Mouse (Mus musculus): ENCODE measurements around the gene Ethe1. TPM values are rescaled to one million over a fixed set of nuclear protein-coding genes. Genes with fewer than 3 reads are reported as not detected.

Ethe1 gene
- polyA plus RNA-seq, 1 experiment = 14.4 TPM

DNA sequence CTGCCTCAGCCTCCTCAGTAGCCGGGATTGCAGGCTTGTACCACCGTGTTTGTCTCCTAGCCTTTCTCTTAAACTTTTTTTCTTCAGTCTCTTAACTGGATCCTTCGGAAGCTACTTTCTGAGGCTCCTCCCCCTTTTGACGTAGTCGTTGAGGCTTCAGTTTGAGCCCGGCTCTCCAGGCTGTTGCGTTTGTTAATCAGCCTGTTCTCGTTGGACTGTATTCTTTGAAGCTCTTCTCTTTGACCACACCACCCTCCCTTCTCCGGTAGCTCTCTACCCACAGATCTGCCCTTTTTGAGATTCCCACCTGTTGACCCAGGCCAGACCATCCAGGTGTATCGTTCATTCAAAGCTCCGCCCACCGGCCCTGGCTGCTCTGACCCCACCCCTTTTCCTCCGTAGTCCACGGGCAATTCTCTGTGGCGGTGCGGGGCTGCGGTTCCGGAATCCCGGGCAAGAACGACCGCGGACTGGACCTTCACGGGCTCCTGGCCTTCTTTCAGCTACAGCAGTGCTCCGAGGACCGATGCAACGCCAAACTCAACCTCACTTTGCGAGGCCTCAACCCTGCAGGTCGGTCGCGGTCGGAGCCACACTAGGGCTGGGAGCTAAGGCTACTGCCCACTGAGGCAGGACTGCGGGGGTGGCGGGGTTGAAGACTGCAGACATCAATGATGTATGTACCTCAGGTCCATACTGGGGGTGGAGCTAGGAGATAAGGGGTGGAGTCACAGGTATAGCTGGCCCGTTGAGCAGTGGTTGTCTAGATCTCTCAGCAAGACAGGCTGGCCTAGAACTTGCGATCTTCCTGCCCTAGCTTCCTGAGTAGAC, 50.9 kb downstream of the Ethe1 start:
- TF ChIP-seq POLR2A (IDR thresholded peaks at IDR 0.05; ENCODE audit: borderline replicate concordance, extremely low read depth, insufficient read depth, insufficient read length, poor library complexity, severe bottlenecking) = no peak
- no peak for TF ChIP-seq CTCF (IDR thresholded peaks at IDR 0.05; ENCODE audit: borderline replicate concordance, extremely low read depth, insufficient read depth, insufficient read length)
- DNase-seq (ENCODE audit: low read depth) = peak; percentile 34

DNA sequence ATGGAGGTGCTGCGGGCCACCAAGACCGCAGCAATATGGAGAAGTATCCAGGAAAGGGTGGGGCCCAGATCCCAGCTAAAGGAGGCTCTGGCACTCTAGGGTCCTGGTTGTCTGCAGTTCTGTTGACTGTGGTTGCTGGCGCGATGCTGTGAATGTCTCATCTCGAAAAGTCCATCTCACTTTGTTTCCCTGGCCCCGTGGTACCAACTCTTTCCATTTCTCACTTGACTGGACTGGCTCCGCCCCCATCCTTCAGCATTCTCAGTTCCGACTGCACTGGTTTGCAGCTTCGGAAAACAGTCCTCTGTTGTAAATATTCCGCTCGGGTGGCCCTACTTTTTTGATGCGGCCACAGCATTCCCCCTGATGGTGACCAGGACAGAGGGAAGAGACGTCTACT, 53.1 kb downstream of the Ethe1 start:
- TF ChIP-seq POLR2A (IDR thresholded peaks at IDR 0.05; ENCODE audit: borderline replicate concordance, extremely low read depth, insufficient read depth, insufficient read length, poor library complexity, severe bottlenecking) (no peak), CTCF (IDR thresholded peaks at IDR 0.05; ENCODE audit: borderline replicate concordance, extremely low read depth, insufficient read depth, insufficient read length) (no peak)
- no peak for DNase-seq (ENCODE audit: low read depth)

DNA sequence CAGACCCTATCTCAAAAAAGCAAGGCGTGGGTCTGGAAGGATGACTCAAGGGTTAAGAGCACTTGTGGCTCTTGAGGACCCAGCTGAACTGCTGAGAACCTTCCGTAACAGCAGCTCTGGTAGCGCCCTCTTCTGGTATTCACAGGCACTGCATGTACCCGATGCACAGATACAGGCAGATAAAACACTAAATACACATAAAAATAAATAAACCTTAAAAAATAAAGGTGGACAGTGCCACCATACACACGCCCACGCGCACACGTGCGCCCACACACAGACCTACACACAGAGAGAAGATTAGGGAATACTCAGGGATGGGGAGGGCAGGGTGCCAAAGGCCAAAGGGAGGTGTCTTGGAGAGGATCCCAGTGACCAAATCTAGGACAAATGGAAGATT, 55.1 kb downstream of the Ethe1 start:
- no peak for TF ChIP-seq POLR2A (IDR thresholded peaks at IDR 0.05; ENCODE audit: borderline replicate concordance, extremely low read depth, insufficient read depth, insufficient read length, poor library complexity, severe bottlenecking)
- peak; percentile 73 for TF ChIP-seq CTCF (IDR thresholded peaks at IDR 0.05; ENCODE audit: borderline replicate concordance, extremely low read depth, insufficient read depth, insufficient read length)
- peak; percentile 62 for DNase-seq (ENCODE audit: low read depth)

DNA sequence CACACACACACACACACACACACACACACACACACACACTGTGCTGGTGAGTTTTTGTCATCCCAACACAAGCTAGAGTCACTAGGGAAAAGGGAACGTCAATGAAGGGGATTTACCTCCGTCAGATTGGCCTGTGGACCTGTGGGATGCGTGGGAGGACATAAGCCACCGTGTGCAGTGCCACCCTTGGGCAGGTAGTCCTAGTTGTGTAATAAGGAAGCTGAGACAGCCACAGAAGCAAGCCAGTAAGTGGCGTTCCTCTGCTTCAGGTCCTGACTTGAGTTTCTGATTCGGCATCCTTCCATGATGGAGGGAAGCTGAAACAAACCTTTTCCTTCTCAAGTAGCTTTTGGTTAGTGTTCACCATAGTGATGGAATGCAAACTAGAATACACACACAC, 57.1 kb downstream of the Ethe1 start:
- TF ChIP-seq POLR2A (IDR thresholded peaks at IDR 0.05; ENCODE audit: borderline replicate concordance, extremely low read depth, insufficient read depth, insufficient read length, poor library complexity, severe bottlenecking) (no peak), CTCF (IDR thresholded peaks at IDR 0.05; ENCODE audit: borderline replicate concordance, extremely low read depth, insufficient read depth, insufficient read length) (no peak)
- DNase-seq (ENCODE audit: low read depth) = no peak

DNA sequence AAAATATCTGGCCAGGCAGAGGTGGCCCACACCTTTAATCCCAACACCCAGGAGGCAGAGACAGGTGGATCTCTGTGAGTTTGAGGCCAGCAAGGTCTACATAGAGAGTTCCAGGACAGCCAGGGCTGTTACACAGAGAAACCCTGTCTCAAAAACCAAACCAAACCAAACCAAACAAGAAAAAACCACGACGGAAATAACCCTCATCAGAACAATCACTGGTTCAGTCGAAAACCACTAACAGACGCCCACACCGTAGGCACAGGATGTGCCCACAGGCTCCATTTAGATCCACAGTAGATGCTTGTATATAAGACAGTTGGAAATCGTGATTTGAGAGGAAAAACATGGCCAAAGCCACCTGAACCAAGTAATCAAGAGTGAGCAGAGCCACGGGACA, 57.7 kb downstream of the Ethe1 start:
- TF ChIP-seq POLR2A (IDR thresholded peaks at IDR 0.05; ENCODE audit: borderline replicate concordance, extremely low read depth, insufficient read depth, insufficient read length, poor library complexity, severe bottlenecking) (no peak), CTCF (IDR thresholded peaks at IDR 0.05; ENCODE audit: borderline replicate concordance, extremely low read depth, insufficient read depth, insufficient read length) (no peak)

DNA sequence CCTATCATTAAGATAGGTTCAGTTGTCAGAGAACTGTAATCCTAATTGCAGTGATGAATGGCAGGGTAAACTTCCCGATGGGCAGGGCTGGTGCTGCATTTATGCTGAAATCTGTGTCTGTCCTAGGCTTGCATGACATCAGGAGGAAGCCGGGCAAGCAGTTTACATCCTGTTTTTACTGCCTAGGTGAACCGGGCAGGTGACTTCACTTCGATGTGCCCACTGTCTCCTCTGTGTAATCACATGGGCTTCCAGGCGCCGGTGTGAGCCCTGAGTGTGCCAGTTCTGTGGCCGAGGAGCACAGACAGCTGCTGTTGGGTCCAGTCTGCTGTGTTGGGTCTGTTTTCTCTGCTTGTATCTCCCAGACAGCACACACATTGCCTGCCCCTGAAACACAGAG, 59.1 kb downstream of the Ethe1 start:
- DNase-seq (ENCODE audit: low read depth) = no peak
- TF ChIP-seq POLR2A (IDR thresholded peaks at IDR 0.05; ENCODE audit: borderline replicate concordance, extremely low read depth, insufficient read depth, insufficient read length, poor library complexity, severe bottlenecking) = no peak
- no peak for TF ChIP-seq CTCF (IDR thresholded peaks at IDR 0.05; ENCODE audit: borderline replicate concordance, extremely low read depth, insufficient read depth, insufficient read length)

More for the DNA sequence above, 57.7 kb downstream of the Ethe1 start:
- no peak for DNase-seq (ENCODE audit: low read depth)

DNA sequence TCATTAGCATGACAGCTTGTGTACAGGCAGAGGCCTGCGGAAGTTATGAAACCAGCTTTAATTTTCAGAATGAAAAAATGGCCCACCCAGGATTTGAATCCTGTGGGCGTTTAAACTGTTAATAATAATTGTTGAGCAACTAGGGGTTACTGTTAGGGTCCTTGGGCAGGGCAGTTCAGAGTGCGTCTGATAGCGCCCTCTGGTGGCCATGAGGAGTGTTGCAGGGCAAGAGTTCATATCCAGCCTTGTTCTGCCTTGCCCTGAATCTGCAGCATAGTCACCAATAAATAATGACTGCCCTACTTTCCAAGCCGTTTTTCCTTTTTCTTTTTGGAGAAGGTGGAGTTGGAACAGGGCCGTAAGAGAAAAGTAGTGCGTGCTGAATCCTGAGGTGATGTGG, 66.3 kb downstream of the Ethe1 start:
- TF ChIP-seq CTCF (IDR thresholded peaks at IDR 0.05; ENCODE audit: borderline replicate concordance, extremely low read depth, insufficient read depth, insufficient read length) = peak; percentile 89
- TF ChIP-seq POLR2A (IDR thresholded peaks at IDR 0.05; ENCODE audit: borderline replicate concordance, extremely low read depth, insufficient read depth, insufficient read length, poor library complexity, severe bottlenecking) = no peak

More for the DNA sequence above, 66.3 kb downstream of the Ethe1 start:
- peak; percentile 49 for DNase-seq (ENCODE audit: low read depth)

Other genes starting within 250 kb of the Ethe1 start
- 0.07 and 0.11 TPM in 2 replicates for gene Lypd5, start 238.3 kb upstream of the Ethe1 start, polyA plus RNA-seq (2012; rRNA removed)
- 0.76 and 1.4 TPM in 2 replicates for gene Kcnn4, start 217.3 kb upstream of the Ethe1 start, polyA plus RNA-seq (2012; rRNA removed)
- gene Smg9, start 187.9 kb upstream of the Ethe1 start, polyA plus RNA-seq (2012; rRNA removed) = 66.2 and 69.6 TPM in 2 replicates
- 0.05 TPM in 1 of 2 replicates, not detected in the other for gene Irgc1, start 135.2 kb upstream of the Ethe1 start, polyA plus RNA-seq (2012; rRNA removed)
- gene Plaur, start 125.1 kb upstream of the Ethe1 start, polyA plus RNA-seq (2012; rRNA removed) = 1.4 and 2.1 TPM in 2 replicates
- gene Cadm4, start 105.5 kb upstream of the Ethe1 start, polyA plus RNA-seq (2012; rRNA removed) = 178 and 268 TPM in 2 replicates
- gene Zfp428, start 80.5 kb upstream of the Ethe1 start, polyA plus RNA-seq (2012; rRNA removed) = 269 and 420 TPM in 2 replicates
- gene AC161166.1, start 75.1 kb upstream of the Ethe1 start, polyA plus RNA-seq (2012; rRNA removed) = not detected in 2 replicates
- gene Irgq, start 56.9 kb upstream of the Ethe1 start, polyA plus RNA-seq (2012; rRNA removed) = 55.4 and 66.4 TPM in 2 replicates
- gene Pinlyp, start 41.4 kb upstream of the Ethe1 start, polyA plus RNA-seq (2012; rRNA removed) = 0.21 and 0.34 TPM in 2 replicates
- gene Xrcc1, start 41.3 kb upstream of the Ethe1 start, polyA plus RNA-seq (2012; rRNA removed) = 71.6 and 84.1 TPM in 2 replicates
- 4.8 and 9.6 TPM in 2 replicates for gene Zfp575, start 98 bp downstream of the Ethe1 start, polyA plus RNA-seq (2012; rRNA removed)
- gene Phldb3, start 23.2 kb downstream of the Ethe1 start, polyA plus RNA-seq (2012; rRNA removed) = 0.30 and 0.59 TPM in 2 replicates
- gene Lypd3, start 49.0 kb downstream of the Ethe1 start, polyA plus RNA-seq (2012; rRNA removed) = 1.8 and 2.9 TPM in 2 replicates
- not detected in 2 replicates for gene Tex101, start 89.1 kb downstream of the Ethe1 start, polyA plus RNA-seq (2012; rRNA removed)
- gene BC049730, start 121.7 kb downstream of the Ethe1 start, polyA plus RNA-seq (2012; rRNA removed) = not detected in 2 replicates
- gene Gm4763, start 139.4 kb downstream of the Ethe1 start, polyA plus RNA-seq (2012; rRNA removed) = not detected in 2 replicates
- 0.15 and 0.19 TPM in 2 replicates for gene Cd177, start 172.8 kb downstream of the Ethe1 start, polyA plus RNA-seq (2012; rRNA removed)
- 0.19 and 0.24 TPM in 2 replicates for gene Ceacam10, start 189.7 kb downstream of the Ethe1 start, polyA plus RNA-seq (2012; rRNA removed)

Data from brain, embryonic 14.5 days (tissue).